Mouse (Mus musculus): ENCODE results near the gene Mapk1.

GRCm38 (mm10) chr16:16987248-16987647 is 4.1 kb downstream of the Mapk1 start:
- TF ChIP-seq CTCF (IDR thresholded peaks at IDR 0.05; ENCODE audit: insufficient read depth, low read depth, low read length): no peak
- TF ChIP-seq POLR2A (IDR thresholded peaks at IDR 0.05; ENCODE audit: insufficient read depth, low read depth, low read length): no peak

Data from olfactory bulb, adult 2 months (tissue).